Mouse (Mus musculus) T-helper 17 cell (primary cell): ENCODE measurements around the gene Fry.
"Not testable (repeated sequence)": the region's sequence is repeated elsewhere in the genome, so short reads cannot be mapped to it uniquely, and the experiment has no call there.

Experiments
- in situ Hi-C, 2 experiments: fragments of 300-600 bp; cut with MboI, MseI; formaldehyde crosslinking; loops; 1 replicate in 1 of 2; 2 replicates in 1 of 2; pipeline ENCODE4 v1.15.1; 2025; ENCODE audit warnings: high pct_unique_total_duplicates in 2 of 2

Fry gene

GRCm38 (mm10) chr5:150441690-150442089, 323.2 kb downstream of the Fry start:
- in situ Hi-C loops = loop anchor here in 1 of 2 experiments (10.0 kb wide), 1 partner anchor 1967 kb away; no protein-coding TSS in a partner anchor

DNA sequence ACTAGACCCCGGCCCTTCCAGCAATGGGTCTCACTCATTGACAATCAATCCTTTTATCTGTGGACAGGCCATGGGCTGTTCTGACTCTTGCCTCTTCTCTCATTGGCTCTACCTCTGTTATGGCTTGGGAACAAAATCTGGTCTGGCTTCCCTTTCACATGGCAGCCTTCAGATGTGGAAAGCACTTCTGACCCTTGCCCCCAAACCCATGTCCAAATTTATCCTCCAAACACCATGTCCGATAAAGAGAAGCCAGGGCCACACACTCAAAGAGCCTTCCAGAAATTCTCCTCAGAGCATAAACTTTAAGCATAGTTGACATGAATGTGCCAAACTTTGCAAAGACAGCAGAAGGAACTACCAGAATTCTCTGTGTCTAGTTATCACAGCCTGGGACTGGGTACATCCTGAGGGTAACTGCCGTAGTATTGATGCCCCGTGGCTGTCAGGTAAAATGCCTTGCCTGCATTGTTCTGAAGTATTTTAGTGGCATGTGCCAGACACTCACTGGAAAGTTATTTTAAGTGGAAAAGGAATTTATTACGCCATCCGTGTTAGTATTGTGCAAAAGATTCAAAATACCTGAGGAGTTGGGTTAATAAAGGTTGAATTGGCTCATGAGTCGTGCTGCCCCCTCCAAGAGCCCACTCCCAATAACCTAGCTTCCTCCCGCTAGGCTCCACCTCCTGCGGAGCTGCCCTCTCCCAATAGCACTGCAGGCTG, 333.0 kb downstream of the Fry start:
- in situ Hi-C loops = no loop called here

GRCm38 (mm10) chr5:150452004-150452626, 333.7 kb downstream of the Fry start:
- in situ Hi-C loops = no loop called here

DNA sequence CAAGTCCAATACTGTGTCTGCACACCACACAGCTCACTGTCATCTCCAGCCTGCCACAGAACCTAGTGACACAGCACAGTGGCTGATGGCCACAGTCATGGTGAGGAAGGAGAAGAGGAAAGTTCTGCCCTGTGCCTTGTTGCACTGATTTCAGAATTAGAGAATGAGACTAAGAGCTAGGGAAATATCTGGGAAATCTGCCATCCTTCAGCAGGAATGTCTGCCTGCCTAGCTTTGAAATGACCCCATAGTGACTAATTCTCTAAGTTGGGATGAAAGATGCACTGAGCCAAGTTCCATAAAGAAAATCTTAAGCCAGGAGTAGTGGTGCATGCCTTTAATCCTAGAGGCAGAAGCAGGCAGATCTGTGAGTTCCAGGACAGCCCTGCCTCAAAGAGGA, 334.2 kb downstream of the Fry start:
- in situ Hi-C loops = no loop called here

DNA sequence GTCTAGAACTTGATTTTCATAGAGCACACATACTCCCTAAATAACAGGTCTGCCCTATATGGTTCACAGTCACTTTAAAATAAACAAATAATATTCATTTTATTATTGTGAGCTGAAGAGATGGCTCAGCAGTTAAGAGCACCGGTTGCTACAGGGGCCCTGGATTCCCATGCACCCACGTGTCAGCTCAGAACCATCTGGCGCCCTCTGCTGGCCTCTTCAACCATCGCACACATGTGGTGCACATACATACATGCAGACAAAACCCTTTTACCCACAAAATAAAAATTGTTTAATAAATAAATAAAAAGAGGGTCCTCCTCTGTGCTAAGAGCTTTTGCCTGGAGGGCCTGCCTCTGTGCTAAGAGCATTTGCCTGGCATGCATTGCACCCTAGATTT, 335.0 kb downstream of the Fry start:
- in situ Hi-C loops = no loop called here

DNA sequence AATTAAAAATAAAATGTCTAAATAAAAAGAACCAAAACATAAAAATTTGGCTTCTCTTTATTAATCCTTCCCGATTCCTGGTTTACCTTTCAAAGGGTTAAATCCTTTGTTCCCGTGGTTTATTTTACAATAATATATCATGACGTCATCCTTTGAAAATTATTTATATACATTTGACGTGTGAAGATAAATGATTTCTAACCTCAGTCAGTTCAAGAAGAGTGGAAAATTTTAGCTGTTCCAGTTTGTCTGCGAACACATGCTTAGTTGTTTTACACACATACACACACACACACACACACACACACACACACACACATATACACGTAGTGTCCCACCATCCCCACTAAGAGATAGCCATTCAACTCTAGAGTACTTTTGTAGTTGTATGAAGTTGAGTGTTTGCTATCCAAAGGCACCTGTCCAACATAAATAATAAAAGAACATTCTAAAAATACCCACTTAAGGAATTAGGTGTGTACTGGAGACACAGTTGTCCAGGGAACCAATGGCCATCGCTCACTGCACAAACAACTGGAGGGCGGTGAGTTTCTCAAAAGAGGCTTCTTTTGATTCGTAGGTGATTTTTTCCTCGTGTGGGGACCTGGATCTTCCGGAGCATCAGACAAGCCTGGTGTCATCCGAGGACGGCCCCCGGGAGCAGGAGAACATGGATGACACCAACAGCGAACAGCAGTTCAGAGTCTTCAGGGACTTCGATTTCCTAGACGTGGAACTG, 338.9 kb downstream of the Fry start:
- in situ Hi-C loops = no loop called here

- in situ Hi-C loops = no loop called here
Observed at GRCm38 (mm10) chr5:150457904-150458739, 339.7 kb downstream of the Fry start.

DNA sequence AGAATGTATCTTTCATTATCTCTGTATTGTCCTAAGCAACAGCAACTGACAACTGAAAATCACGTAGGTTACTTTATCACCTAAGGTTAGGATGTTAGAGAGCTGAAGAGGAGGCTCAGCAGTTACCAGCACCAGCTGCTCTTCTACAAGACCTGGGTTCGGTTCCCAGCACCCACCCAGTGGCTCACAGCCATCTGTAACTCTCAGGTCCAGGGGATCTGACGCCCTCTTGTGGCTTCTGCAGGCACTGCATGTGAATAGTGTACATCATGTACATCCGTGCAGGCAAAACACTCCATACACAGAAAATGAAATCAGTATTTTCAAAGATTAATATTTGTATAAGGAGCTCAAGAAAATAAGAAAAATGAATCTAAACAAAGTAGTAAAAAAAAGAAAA, 341.4 kb downstream of the Fry start:
- in situ Hi-C loops = no loop called here

GRCm38 (mm10) chr5:150464721-150465120, 346.3 kb downstream of the Fry start:
- in situ Hi-C loops = no loop called here

DNA sequence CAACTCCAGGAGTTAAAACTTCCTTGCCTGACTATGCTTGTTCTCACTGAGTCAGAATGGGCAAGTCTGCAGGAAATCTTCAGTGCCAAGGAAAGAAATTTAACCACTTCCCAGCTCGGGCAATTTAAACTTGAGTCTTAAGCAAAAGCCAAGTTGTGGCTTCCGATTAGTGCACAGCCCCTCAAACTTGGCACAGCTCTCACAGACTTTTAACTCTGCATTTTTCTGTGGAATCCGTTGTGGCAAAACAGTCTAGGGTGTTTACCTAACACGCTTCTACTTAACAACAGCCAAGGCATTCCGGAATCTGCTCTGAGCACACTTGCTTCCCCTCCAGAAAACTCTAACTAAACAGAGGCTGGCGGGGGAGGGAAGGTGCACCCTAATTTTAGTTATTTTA, 346.8 kb downstream of the Fry start:
- in situ Hi-C loops = no loop called here

- in situ Hi-C loops = no loop called here
Observed at GRCm38 (mm10) chr5:150466132-150466531, 347.7 kb downstream of the Fry start.

DNA sequence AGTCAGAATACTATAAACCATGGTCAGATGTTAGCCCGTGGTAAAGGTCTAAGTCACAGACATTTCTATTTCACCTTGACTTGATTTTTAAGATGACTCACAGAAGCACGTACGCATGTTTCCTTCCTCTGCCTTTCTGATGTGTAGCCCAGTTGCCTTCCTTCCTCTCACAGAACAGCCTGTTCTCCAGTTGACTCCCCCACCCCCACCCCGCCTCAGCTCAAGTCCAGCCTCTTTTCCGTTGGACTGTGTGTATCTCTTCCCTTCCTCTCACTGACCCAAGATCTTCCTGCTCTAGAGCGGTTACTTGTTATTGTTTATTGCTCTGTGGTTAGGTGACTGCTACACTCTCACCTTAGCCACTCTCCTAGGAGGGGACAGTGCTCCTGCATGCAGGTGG, 350.0 kb downstream of the Fry start:
- in situ Hi-C loops = no loop called here

DNA sequence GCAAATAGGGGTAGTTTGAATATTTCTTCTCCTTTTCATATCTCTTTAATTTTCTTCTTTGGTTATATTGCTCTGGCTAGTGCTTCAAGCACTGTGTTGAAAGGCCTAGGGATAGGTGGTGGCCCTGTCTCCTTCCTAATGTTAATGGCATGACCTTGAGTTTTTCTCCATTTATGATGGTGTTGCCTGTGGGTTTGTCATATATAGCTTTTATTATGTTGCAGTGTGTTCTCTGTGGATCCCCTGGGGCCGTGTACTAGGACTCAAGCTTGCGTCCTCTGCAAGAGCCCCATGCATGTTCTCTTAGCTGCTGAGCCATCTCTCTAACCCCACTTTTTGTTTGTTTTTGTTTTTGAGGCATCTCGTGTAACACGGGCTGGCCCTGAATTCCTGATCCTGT, 358.9 kb downstream of the Fry start:
- in situ Hi-C loops = no loop called here

- in situ Hi-C loops = no loop called here
Observed at GRCm38 (mm10) chr5:150478612-150479011, 360.2 kb downstream of the Fry start.

- in situ Hi-C loops = no loop called here
Observed at GRCm38 (mm10) chr5:150485198-150485597, 366.8 kb downstream of the Fry start.

- in situ Hi-C loops = no loop called here
Observed at GRCm38 (mm10) chr5:150490285-150490684, 371.8 kb downstream of the Fry start.

DNA sequence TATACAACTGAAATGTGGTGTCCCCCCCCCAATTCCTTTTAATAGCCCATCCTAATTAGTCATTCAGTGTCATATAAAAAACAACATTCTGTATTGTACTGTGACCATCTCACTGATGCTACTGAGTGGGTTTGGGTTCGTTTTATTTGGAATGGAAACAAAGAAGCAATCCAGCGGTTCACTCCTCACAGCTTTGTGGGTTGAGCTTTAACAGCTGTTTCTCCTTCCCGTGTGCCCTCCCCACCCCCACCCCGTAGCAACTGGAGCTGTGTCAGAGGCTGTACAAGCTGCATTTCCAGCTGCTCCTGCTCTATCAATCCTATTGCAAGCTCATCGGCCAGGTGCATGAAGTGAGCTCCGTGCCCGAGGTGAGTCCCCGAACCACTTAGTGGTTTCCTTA, 372.4 kb downstream of the Fry start:
- in situ Hi-C loops = no loop called here

GRCm38 (mm10) chr5:150491573-150492173, 373.2 kb downstream of the Fry start:
- in situ Hi-C loops = not testable (repeated sequence)

- in situ Hi-C loops = loop anchor here (5.0 kb wide), 2 partner anchors 48 to 63 kb away; no protein-coding TSS in a partner anchor
Observed at GRCm38 (mm10) chr5:150495792-150496191, 377.3 kb downstream of the Fry start.

- in situ Hi-C loops = no loop called here
Observed at GRCm38 (mm10) chr5:150510451-150511225, 392.2 kb downstream of the Fry start.
